Mouse (Mus musculus): ENCODE data around the gene Smarcc2. TPM values are rescaled to one million over a fixed set of nuclear protein-coding genes. Genes with fewer than 3 reads are reported as not detected.

Gene Smarcc2
- total RNA-seq, 2 experiments from 2014 or later = 39.2 to 46.4 TPM

GRCm38 (mm10) chr10:128508260-128508659 lies 49.2 kb downstream of the Smarcc2 start:
- intact Hi-C loops (cut with DNase I) = no loop called here
- no peak for DNase-seq

GRCm38 (mm10) chr10:128509203-128509602 lies 50.2 kb downstream of the Smarcc2 start:
- no peak for DNase-seq
- intact Hi-C loops (cut with DNase I) = no loop called here

GRCm38 (mm10) chr10:128509831-128510230 lies 50.8 kb downstream of the Smarcc2 start:
- intact Hi-C loops (cut with DNase I) = no loop called here
- DNase-seq = no peak

- no peak for DNase-seq
- intact Hi-C loops (cut with DNase I) = no loop called here
Measured at GRCm38 (mm10) chr10:128510301-128510700, 51.3 kb downstream of the Smarcc2 start.

- intact Hi-C loops (cut with DNase I) = no loop called here
- DNase-seq = no peak
Measured at GRCm38 (mm10) chr10:128511189-128511588, 52.1 kb downstream of the Smarcc2 start.

GRCm38 (mm10) chr10:128511761-128512160 lies 52.7 kb downstream of the Smarcc2 start:
- intact Hi-C loops (cut with DNase I) = no loop called here
- DNase-seq = no peak

GRCm38 (mm10) chr10:128515044-128515443 lies 56.0 kb downstream of the Smarcc2 start:
- no peak for DNase-seq
- intact Hi-C loops (cut with DNase I) = no loop called here

GRCm38 (mm10) chr10:128516029-128516428 lies 57.0 kb downstream of the Smarcc2 start:
- no peak for DNase-seq
- intact Hi-C loops (cut with DNase I) = no loop called here

GRCm38 (mm10) chr10:128516677-128517076 lies 57.6 kb downstream of the Smarcc2 start:
- intact Hi-C loops (cut with DNase I) = no loop called here
- DNase-seq = no peak

- DNase-seq = no peak
- intact Hi-C loops (cut with DNase I) = no loop called here
Measured at GRCm38 (mm10) chr10:128518833-128519232, 59.8 kb downstream of the Smarcc2 start.

- no peak for DNase-seq
- intact Hi-C loops (cut with DNase I) = loop anchor here (2.0 kb wide), 1 partner anchor 14 kb away; no protein-coding TSS in a partner anchor
Measured at GRCm38 (mm10) chr10:128520591-128520990, 61.5 kb downstream of the Smarcc2 start.

GRCm38 (mm10) chr10:128522351-128522750 lies 63.3 kb downstream of the Smarcc2 start:
- no peak for DNase-seq
- intact Hi-C loops (cut with DNase I) = no loop called here

- no peak for DNase-seq
- intact Hi-C loops (cut with DNase I) = no loop called here
Measured at GRCm38 (mm10) chr10:128524111-128524731, 65.2 kb downstream of the Smarcc2 start.

- intact Hi-C loops (cut with DNase I) = no loop called here
- peak; percentile 23 to 54 for DNase-seq
Measured at GRCm38 (mm10) chr10:128524732-128525662, 65.9 kb downstream of the Smarcc2 start.

- intact Hi-C loops (cut with DNase I) = no loop called here
- peak; percentile 84 to 91 for DNase-seq
Measured at GRCm38 (mm10) chr10:128525671-128526308, 66.7 kb downstream of the Smarcc2 start, which contains the start of gene Esyt1. Gene Esyt1, minus strand, starts transcription at chr10:128525871.

GRCm38 (mm10) chr10:128526366-128527356 lies 67.6 kb downstream of the Smarcc2 start:
- DNase-seq = no peak
- intact Hi-C loops (cut with DNase I) = no loop called here

GRCm38 (mm10) chr10:128535206-128535605 lies 76.2 kb downstream of the Smarcc2 start:
- no peak for DNase-seq
- intact Hi-C loops (cut with DNase I) = loop anchor here (2.0 kb wide), 2 partner anchors 14 to 76 kb away; partner anchors contain the start of gene Smarcc2

GRCm38 (mm10) chr10:128535624-128536265 lies 76.7 kb downstream of the Smarcc2 start:
- intact Hi-C loops (cut with DNase I) = loop anchor here (2.0 kb wide), 2 partner anchors 15 to 77 kb away; partner anchors contain the start of gene Smarcc2
- no peak for DNase-seq

GRCm38 (mm10) chr10:128536266-128536940 lies 77.4 kb downstream of the Smarcc2 start:
- intact Hi-C loops (cut with DNase I) = no loop called here
- DNase-seq = peak; percentile 85 to 86

All from gastrocnemius, postnatal 36 days (tissue).